ENCODE assay signal across 18 mouse cellular contexts in the genomic region with DNA sequence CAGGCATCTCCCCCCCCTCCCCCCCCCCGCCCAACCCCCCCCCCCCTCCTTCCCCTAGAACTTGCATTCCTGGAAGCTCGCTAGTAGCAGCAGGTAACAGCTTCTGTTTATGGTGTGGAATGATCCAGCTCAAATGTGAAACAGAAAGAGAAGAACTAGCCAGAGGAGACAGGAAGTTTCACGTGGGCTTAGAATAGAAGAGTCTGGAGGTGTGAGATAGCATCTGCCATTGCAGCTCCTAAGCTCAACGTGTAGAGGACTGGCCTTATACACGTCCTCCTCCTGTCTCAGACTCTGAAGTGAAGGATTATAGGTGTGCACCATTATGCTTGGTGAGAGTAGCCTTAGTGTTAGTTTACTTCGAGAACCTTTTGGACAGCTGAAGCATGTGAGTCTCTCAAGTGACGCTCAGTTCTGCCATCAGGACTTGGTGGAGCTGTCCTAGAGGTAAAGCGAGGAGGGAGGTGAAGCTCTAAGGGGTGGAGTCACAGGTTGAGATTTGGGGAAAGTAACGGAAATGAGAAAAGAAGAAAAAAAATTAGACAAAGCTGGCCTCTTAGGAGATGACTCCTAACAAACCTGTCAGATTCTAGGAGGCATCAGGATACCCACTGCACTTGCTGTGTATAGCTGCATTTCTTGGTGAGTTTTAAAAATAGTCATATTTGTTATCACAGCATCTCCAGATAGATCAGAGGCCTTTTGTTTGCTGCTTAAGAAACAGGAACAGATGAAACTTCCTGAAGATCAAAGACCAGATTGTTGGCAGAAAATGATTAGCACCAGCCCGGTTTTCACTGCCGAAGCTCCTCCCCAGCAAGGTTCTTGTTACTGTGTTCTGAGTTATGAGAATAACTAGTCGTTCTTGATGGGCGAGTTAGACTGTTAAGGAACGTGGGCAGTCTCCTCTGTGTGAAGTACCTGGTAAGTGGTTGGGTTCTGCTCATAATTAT. TPM values are rescaled to one million over a fixed set of nuclear protein-coding genes. Genes with fewer than 3 reads are reported as not detected.
DNase-seq lines count a peak whose midpoint lies in the region; ATAC-seq and TF ChIP-seq lines count a peak whose summit lies in the region.
"Had no signal": no experiment of that assay in that cellular context is flagged by ENCODE, and none has a peak within 500 bp of the region (broad histone marks: within the 10 kb centered on the region; RNA-seq: fewer than 3 reads in every experiment).

No protein-coding gene starts in this region.

- no peak for TF ChIP-seq CTCF in lung, postnatal 0 days (IDR thresholded peaks at IDR 0.05)
- no peak for TF ChIP-seq CTCF in MEL (IDR thresholded peaks at IDR 0.05 in 2 of 3, conservative IDR thresholded peaks at IDR 0.05 in 1 of 3; ENCODE audit: control insufficient read depth in 1 of 3, insufficient read depth in 1 of 3, low read depth in 2 of 3, low read length in 3 of 3, poor library complexity in 1 of 3, severe bottlenecking in 1 of 3)

- no peak overlapping the region for H3K9ac ChIP-seq in lung, postnatal 0 days (replicated peaks; ENCODE audit: low read depth)
- no peak overlapping the region for H3K9ac ChIP-seq in MEL (ENCODE audit: control insufficient read depth, low read depth, low read length, poor library complexity, severe bottlenecking)
- H3K9ac ChIP-seq: embryonic facial prominence, embryonic 15.5 days; forebrain, embryonic 13.5 days; lung, embryonic 15.5 days; midbrain, embryonic 15.5 days; neural tube, embryonic 13.5 days had no signal

- no peak overlapping the region for H3K4me3 ChIP-seq in lung, postnatal 0 days (ENCODE audit: low read depth, low read length)
- no peak overlapping the region; a peak in 1 of 4 replicates for H3K4me3 ChIP-seq in MEL (ENCODE audit: control insufficient read depth in 1 of 2, insufficient read depth in 1 of 2, low read depth in 2 of 2, low read length in 2 of 2)
- H3K4me3 ChIP-seq: embryonic facial prominence, embryonic 15.5 days; forebrain, embryonic 13.5 days; gastrocnemius, adult 2 months; lung, embryonic 15.5 days; midbrain, embryonic 15.5 days; neural tube, embryonic 13.5 days had no signal

- peak; percentile 13 for DNase-seq in lung, postnatal 25 days (ENCODE audit: low spot score)
- no peak for DNase-seq in lung, postnatal 0 days (ENCODE audit: low spot score)
- DNase-seq in MEL (ENCODE audit: low read depth, low spot score), result peak; percentile 54
- DNase-seq in thymus, postnatal 25 days, result peak; percentile 36
- DNase-seq in adrenal gland, adult 8-10 months, result no peak
- DNase-seq: adrenal gland, postnatal 25 days; cerebellum, postnatal 36 days; gastrocnemius, adult 2 months; kidney, adult 8-10 months; liver had no signal

- no peaks in the 10 kb centered on the region for H3K36me3 ChIP-seq in lung, postnatal 0 days (ENCODE audit: insufficient read depth, low read length)
- peaks cover 0 to 17% of the 10 kb centered on the region in 2 experiments; a peak in 2 of 4 replicates for H3K36me3 ChIP-seq in MEL (ENCODE audit: control insufficient read depth in 1 of 2, insufficient read depth in 2 of 2, low read length in 2 of 2)
- H3K36me3 ChIP-seq: lung, embryonic 15.5 days; midbrain, embryonic 15.5 days; neural tube, embryonic 13.5 days had no signal

- no peak for TF ChIP-seq EP300 in lung, postnatal 0 days (IDR thresholded peaks at IDR 0.05)
- TF ChIP-seq EP300 in MEL (IDR thresholded peaks at IDR 0.05; ENCODE audit: low read depth in 1 of 2, low read length in 2 of 2), result no peak

- no peak for TF ChIP-seq RAD21 in MEL (IDR thresholded peaks at IDR 0.05; ENCODE audit: low read depth, low read length)

- WGBS in lung, postnatal 0 days, result 43% methylated on average over 13 of the region's 14 CpGs

- H3K4me2 ChIP-seq in lung, postnatal 0 days (replicated peaks; ENCODE audit: low read depth, low read length), result no peak overlapping the region
- H3K4me2 ChIP-seq: embryonic facial prominence, embryonic 15.5 days; forebrain, embryonic 13.5 days; heart, embryonic 11.5 days; lung, embryonic 15.5 days; midbrain, embryonic 15.5 days; neural tube, embryonic 13.5 days had no signal

- H3K27ac ChIP-seq in lung, postnatal 0 days (ENCODE audit: low read length), result no peak overlapping the region
- H3K27ac ChIP-seq in MEL (ENCODE audit: control insufficient read depth, low read depth, low read length), result peak overlapping the region; percentile 41
- H3K27ac ChIP-seq: embryonic facial prominence, embryonic 15.5 days; forebrain, embryonic 13.5 days; gastrocnemius, adult 2 months; lung, embryonic 15.5 days; midbrain, embryonic 15.5 days; neural tube, embryonic 13.5 days had no signal

- ATAC-seq in lung, postnatal 0 days, result no peak
- ATAC-seq in inflammation-experienced regulatory T-cells, adult 6 months, result peak; percentile 83
- no peak for ATAC-seq in megakaryocyte-erythroid progenitor cell, adult 5-6 weeks (replicated peaks; ENCODE audit: low FRiP score, low TSS enrichment, poor library complexity, severe bottlenecking)
- ATAC-seq: forebrain, embryonic 13.5 days; midbrain, embryonic 15.5 days had no signal

- H3K4me1 ChIP-seq in lung, postnatal 0 days (ENCODE audit: insufficient read depth, low read depth, low read length), result no peaks in the 10 kb centered on the region
- peaks cover 5 to 13% of the 10 kb centered on the region in 2 experiments for H3K4me1 ChIP-seq in MEL (ENCODE audit: control insufficient read depth in 1 of 2, insufficient read depth in 2 of 2, low read length in 2 of 2)
- H3K4me1 ChIP-seq: embryonic facial prominence, embryonic 15.5 days; forebrain, embryonic 13.5 days; lung, embryonic 15.5 days; midbrain, embryonic 15.5 days; neural tube, embryonic 13.5 days had no signal

- no peaks in the 10 kb centered on the region for H3K9me3 ChIP-seq in lung, postnatal 0 days (ENCODE audit: low read length)
- H3K9me3 ChIP-seq in MEL (replicated peaks; ENCODE audit: insufficient read depth, low read length), result no peaks in the 10 kb centered on the region
- H3K9me3 ChIP-seq: embryonic facial prominence, embryonic 15.5 days; lung, embryonic 15.5 days; midbrain, embryonic 15.5 days; neural tube, embryonic 13.5 days had no signal

- H3K79me2 ChIP-seq in MEL (ENCODE audit: control insufficient read depth, insufficient read depth, low read length, poor library complexity), result no peaks in the 10 kb centered on the region

- no peak for TF ChIP-seq POLR2A in MEL (IDR thresholded peaks at IDR 0.05; ENCODE audit: control insufficient read depth in 1 of 2, insufficient read depth in 1 of 2, low read depth in 1 of 2, low read length in 2 of 2, poor library complexity in 1 of 2)

- H3K27me3 ChIP-seq in lung, postnatal 0 days (replicated peaks; ENCODE audit: insufficient read depth, low read length), result no peaks in the 10 kb centered on the region
- no peaks in the 10 kb centered on the region for H3K27me3 ChIP-seq in MEL (ENCODE audit: control insufficient read depth in 1 of 2, insufficient read depth in 2 of 2, low read length in 2 of 2)
- H3K27me3 ChIP-seq: embryonic facial prominence, embryonic 15.5 days; forebrain, embryonic 13.5 days; lung, embryonic 15.5 days; midbrain, embryonic 15.5 days; neural tube, embryonic 13.5 days had no signal

TF ChIP-seq in MEL, 35 proteins besides CTCF, POLR2A, EP300 and RAD21:
- TF ChIP-seq MYC (IDR thresholded peaks at IDR 0.05; ENCODE audit: low read depth, low read length) (no peak), ZC3H11A (IDR thresholded peaks at IDR 0.05; ENCODE audit: low read depth, low read length) (no peak), KAT2A (conservative IDR thresholded peaks at IDR 0.05; ENCODE audit: low read depth, low read length) (no peak), POLR2AphosphoS2 (IDR thresholded peaks at IDR 0.05; ENCODE audit: low read length) (no peak), E2F4 (IDR thresholded peaks at IDR 0.05; ENCODE audit: borderline replicate concordance, low read depth, low read length) (no peak), GABPA (IDR thresholded peaks at IDR 0.05; ENCODE audit: low read depth, low read length) (no peak), MAFK (IDR thresholded peaks at IDR 0.05; ENCODE audit: borderline replicate concordance, low read depth, low read length) (no peak), ZMIZ1 (IDR thresholded peaks at IDR 0.05; ENCODE audit: low read depth, low read length) (no peak), GATA1 (IDR thresholded peaks at IDR 0.05; ENCODE audit: low read depth, low read length) (peak; percentile 33; the same call in 1 of the 2 replicates), ELF1 (IDR thresholded peaks at IDR 0.05; ENCODE audit: low read depth, low read length) (no peak), MXI1 (IDR thresholded peaks at IDR 0.05; ENCODE audit: low read depth, low read length) (peak; percentile 75), MEF2A (IDR thresholded peaks at IDR 0.05; ENCODE audit: extremely low read depth, insufficient replicate concordance, low read depth, low read length, poor library complexity, severe bottlenecking) (no peak), ETS1 (IDR thresholded peaks at IDR 0.05; ENCODE audit: low read depth, low read length) (0 out of 2 replicates have a peak, but pooled peaks have one; percentile 23), MAZ (IDR thresholded peaks at IDR 0.05; ENCODE audit: low read depth, low read length) (no peak), POLR2AphosphoS5 (IDR thresholded peaks at IDR 0.05; ENCODE audit: borderline replicate concordance, low read depth, low read length) (no peak), SMC3 (IDR thresholded peaks at IDR 0.05; ENCODE audit: low read depth, low read length) (no peak), JUND (IDR thresholded peaks at IDR 0.05; ENCODE audit: low read depth, low read length) (no peak), SIN3A (IDR thresholded peaks at IDR 0.05; ENCODE audit: low read length) (no peak)

RNA-seq across cellular contexts. Expression of gene Mboat1, which starts 30.1 kb away (rescaled TPM):
- polyA plus RNA-seq in lung, postnatal 0 days (2015; fragmentation: Nextera tagmentation; extraction: Ambion mirVana), result 18.6 and 20.6 TPM in 2 replicates
- total RNA-seq in MEL (2012; rRNA removed), result 19.0 and 19.8 TPM in 2 replicates
- polyA plus RNA-seq in MEL (2012; ENCODE audit: insufficient read depth in 1 of 2, insufficient read length in 2 of 2, low read depth in 1 of 2, low replicate concordance in 2 of 2, missing spikeins in 1 of 2), result 10 to 100 TPM in 1 of 2 experiments, not detected in 1; 21.9 TPM
- polyA plus RNA-seq in inflammation-experienced regulatory T-cells, adult 6 months (2017; shearing (Covaris generic)), result 10 to 100 TPM; 15.5 to 17.2 (median 16.0) TPM
- total RNA-seq in adrenal gland, adult 8-10 months (2022), result 1 to 10 TPM; 3.9 to 4.4 (median 4.1) TPM
- 0.87 and 1.2 TPM in 2 replicates for total RNA-seq in megakaryocyte-erythroid progenitor cell, adult 5-6 weeks (2014; fragmentation: Nextera tagmentation)
- total RNA-seq in megakaryocyte-erythroid progenitor cell, adult 5-6 weeks (2017), result 0.38 and 0.65 TPM in 2 replicates

Comparison
In these comparisons a context has a peak if more than half of its experiments do, and no peak if none do; other contexts are left out.
1. DNase-seq: peak in lung, postnatal 25 days (single experiment), MEL (single experiment) and thymus, postnatal 25 days (single experiment); none in lung, postnatal 0 days (single experiment) and adrenal gland, adult 8-10 months (single experiment).